Mouse (Mus musculus): ENCODE measurements around the gene Robo1. TPM values are rescaled to one million over a fixed set of nuclear protein-coding genes. Genes with fewer than 3 reads are reported as not detected.

Gene Robo1
- total RNA-seq, 2 experiments from 2014 or later, result 103 to 112 TPM

- no peak for DNase-seq (ENCODE audit: low spot score in 2 of 2)
Measured at GRCm38 (mm10) chr16:72603487-72604206, 295.5 kb downstream of the Robo1 start.

- DNase-seq (ENCODE audit: low spot score in 2 of 2), result peak; percentile 74 to 79
Measured at GRCm38 (mm10) chr16:72605066-72605465, 297.0 kb downstream of the Robo1 start.

GRCm38 (mm10) chr16:72610661-72611112 lies 302.6 kb downstream of the Robo1 start:
- no peak for DNase-seq (ENCODE audit: low spot score in 2 of 2)

DNA sequence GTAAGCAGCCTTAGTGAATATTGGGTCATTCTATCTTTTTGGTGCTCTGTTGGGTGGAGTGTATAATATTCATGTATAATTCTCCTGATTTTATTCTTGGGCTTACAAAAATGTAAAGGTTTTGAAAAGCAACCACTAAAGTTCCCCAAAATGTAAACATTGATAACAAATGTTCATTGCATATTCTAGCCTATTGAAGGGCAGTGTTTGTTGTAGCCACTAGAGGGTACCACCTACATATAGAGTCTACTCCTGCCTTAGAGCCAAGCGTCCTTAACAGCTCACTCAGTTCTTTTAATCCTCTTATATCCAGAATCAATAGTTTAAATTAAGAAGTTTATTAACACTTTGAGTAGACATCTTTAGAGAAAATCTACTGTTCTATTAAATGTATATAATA lies 306.8 kb downstream of the Robo1 start:
- DNase-seq (ENCODE audit: low spot score in 2 of 2), result no peak

- no peak for DNase-seq (ENCODE audit: low spot score in 2 of 2)
Measured at GRCm38 (mm10) chr16:72615360-72615759, 307.3 kb downstream of the Robo1 start.

DNA sequence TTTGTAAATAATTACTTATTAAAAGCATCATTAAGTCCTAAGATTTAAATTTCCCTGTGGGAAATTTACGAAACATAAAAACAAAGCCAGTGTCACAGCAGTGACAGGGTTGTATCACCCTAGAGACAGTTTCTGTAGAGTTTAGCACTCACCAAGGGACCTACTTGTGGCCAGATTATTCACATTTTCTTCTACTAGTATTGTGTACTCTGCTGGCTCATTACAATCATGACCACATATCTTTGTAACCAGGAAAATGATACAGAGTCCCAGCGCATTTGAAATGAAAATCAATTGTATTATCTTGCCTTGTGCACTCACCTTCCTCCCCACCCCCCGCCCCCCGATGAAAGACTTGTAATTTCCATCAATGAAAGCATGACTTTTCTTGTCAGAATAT lies 314.3 kb downstream of the Robo1 start:
- no peak for DNase-seq (ENCODE audit: low spot score in 2 of 2)

- DNase-seq (ENCODE audit: low spot score in 2 of 2), result no peak
Measured at GRCm38 (mm10) chr16:72622868-72623267, 314.8 kb downstream of the Robo1 start.

GRCm38 (mm10) chr16:72633846-72634245 lies 325.7 kb downstream of the Robo1 start:
- no peak for DNase-seq (ENCODE audit: low spot score in 2 of 2)

- no peak for DNase-seq (ENCODE audit: low spot score in 2 of 2)
Measured at GRCm38 (mm10) chr16:72639332-72639940, 331.3 kb downstream of the Robo1 start.

- no peak for DNase-seq (ENCODE audit: low spot score in 2 of 2)
Measured at GRCm38 (mm10) chr16:72640932-72641811, 333.1 kb downstream of the Robo1 start.

- no peak for DNase-seq (ENCODE audit: low spot score in 2 of 2)
Measured at GRCm38 (mm10) chr16:72645890-72646289, 337.8 kb downstream of the Robo1 start.

GRCm38 (mm10) chr16:72649314-72649713 lies 341.2 kb downstream of the Robo1 start:
- DNase-seq (ENCODE audit: low spot score in 2 of 2), result peak; percentile 26 to 32

DNA sequence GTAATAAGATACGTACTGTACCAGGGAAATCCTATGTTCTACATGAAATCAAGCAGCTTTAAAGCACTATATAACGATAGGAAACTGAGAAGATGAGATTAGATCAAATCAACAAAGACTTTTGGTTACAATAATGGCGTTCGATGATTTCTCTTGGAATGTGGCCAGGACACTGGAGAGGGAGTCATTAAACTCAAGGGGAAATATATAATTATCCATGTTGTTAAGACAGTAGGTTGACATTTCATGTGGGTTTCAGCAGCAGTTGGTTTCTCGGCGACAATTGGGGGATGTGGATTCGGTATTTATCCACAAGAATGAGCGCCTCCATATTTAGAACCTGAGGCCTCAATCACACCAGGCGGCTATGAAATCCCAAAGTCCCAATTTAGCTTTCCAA lies 347.3 kb downstream of the Robo1 start:
- no peak for DNase-seq (ENCODE audit: low spot score in 2 of 2)

- peak; percentile 60 to 72 for DNase-seq (ENCODE audit: low spot score in 2 of 2)
Measured at GRCm38 (mm10) chr16:72662837-72663350, 354.8 kb downstream of the Robo1 start.

- DNase-seq (ENCODE audit: low spot score in 2 of 2), result peak; percentile 37 to 57
Measured at GRCm38 (mm10) chr16:72663351-72664232, 355.5 kb downstream of the Robo1 start.

- no peak for DNase-seq (ENCODE audit: low spot score in 2 of 2)
Measured at GRCm38 (mm10) chr16:72664233-72664613, 356.1 kb downstream of the Robo1 start.

GRCm38 (mm10) chr16:72664806-72665205 lies 356.7 kb downstream of the Robo1 start:
- DNase-seq (ENCODE audit: low spot score in 2 of 2), result no peak

GRCm38 (mm10) chr16:72665454-72665853 lies 357.3 kb downstream of the Robo1 start:
- no peak for DNase-seq (ENCODE audit: low spot score in 2 of 2)

DNA sequence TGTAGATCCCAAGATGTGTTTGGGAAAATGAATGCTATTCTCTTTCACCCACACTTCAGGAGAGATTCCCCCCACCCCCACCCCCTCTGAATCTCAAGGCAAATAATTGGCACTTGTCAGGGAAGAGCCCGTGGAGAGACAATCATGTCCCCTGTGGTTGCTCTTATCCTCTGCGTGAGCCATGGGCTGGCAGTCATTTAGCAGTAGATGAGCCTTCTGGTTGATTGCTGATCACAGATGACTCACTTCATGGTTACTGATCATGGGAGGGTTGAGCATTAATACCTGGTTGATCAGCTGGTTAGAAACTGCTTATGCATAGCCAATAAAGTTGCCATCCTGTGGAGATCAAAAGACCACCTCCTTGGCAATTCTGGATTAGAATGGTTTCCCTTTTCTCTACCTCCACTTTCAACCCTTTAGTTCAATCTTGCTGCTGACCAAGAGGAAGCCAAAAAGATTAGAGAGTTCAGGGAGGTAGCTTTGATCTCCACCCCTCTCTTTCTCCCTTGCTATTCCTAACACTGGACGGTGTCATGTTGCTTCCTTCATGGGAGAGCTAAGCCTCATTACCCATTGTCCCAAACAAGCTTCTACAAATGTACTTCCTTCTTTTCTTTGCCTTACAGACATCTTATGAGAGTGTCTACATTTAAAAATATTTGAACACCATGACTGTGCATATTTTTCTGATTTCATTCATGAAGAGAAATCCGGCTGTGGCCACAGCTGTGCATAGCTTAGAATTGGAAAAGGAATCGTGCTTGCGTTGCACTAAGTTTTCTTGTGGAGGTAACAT lies 362.3 kb downstream of the Robo1 start:
- no peak for DNase-seq (ENCODE audit: low spot score in 2 of 2)

DNA sequence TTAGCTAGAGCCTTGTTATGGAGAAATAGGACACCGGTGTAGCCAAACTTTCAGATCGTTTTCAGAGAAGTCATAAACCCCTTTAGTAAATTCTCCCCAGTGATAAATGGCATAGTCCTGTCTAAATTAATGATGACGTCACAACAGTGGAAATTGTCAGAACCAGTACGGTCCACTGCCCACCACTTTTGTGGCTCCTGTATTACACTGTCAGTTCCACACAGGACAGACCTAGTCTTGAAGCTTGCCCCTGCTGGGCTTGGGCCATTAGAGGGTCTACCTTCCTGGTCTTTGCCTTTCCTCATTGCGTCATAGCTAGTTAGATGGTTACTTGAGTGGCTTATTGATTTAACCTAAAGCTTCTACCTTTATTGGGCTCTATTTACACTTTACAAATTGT lies 369.1 kb downstream of the Robo1 start:
- no peak for DNase-seq (ENCODE audit: low spot score in 2 of 2)

Data from layer of hippocampus, postnatal 10 days (tissue).